Mouse (Mus musculus) thymus, adult 2 months (tissue): ENCODE data around the gene Rasip1.

ENCODE experiments used
- CTCF ChIP-seq: fragments of 200-500 bp; IDR thresholded peaks from 2 replicates; pipeline ENCODE4 v1.5.1; 2012; ENCODE audit warnings: mild to moderate bottlenecking, control low read depth, low read length, moderate library complexity, borderline replicate concordance; ENCODE audit not compliant: control insufficient read depth, poor library complexity, insufficient read depth; ENCODE audit errors: extremely low read depth
- POLR2A ChIP-seq: fragments of 200-500 bp; IDR thresholded peaks from 2 replicates; pipeline ENCODE4 v1.6.1; 2012; ENCODE audit warnings: mild to moderate bottlenecking, low read length, control low read depth, moderate library complexity; ENCODE audit not compliant: control insufficient read depth, poor library complexity, insufficient read depth; ENCODE audit errors: extremely low read depth

DNA sequence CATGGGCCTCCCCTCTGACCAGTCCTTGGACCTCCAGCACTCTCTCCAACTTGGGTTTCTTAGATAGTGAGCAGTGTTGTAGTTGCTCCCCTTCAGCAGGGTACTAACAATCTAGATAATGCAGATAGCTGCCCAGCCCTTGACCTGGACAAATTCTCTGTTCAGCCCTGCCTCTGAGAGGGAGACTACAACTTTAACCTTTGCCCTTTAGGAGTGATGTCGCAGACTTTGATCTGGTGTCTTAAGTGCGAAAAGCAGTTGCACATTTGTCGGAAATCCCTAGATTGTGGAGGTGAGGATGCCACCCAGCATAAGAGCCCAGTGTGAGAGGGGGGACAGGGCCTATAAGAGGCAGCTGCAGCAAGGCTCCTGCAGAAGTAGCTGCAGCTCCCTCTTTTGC lies 2.6 kb upstream of the Rasip1 start:
- TF ChIP-seq POLR2A (no peak), CTCF (no peak)
